Mouse (Mus musculus) limb, embryonic 13.5 days (tissue): Measurements from ENCODE around the gene Mrap2. TPM values are rescaled to one million over a fixed set of nuclear protein-coding genes. Genes with fewer than 3 reads are reported as not detected.
A peak's percentile ranks its signal among the peaks of the same experiment; 100 is the strongest.

ENCODE experiments used
- ATAC-seq: fragments of 200-750 bp; cut with Nextera tagmentation; 2 replicates; pipeline ENCODE4 v1.8.0; 2017; ENCODE audit warnings: low read depth, moderate number of reproducible peaks, moderate TSS enrichment; ENCODE audit not compliant: low FRiP score
- H3K27ac ChIP-seq: fragments of 300-500 bp; sonication (generic); 2 replicates; pipeline ENCODE4 v1.5.1; 2015; ENCODE audit warnings: inconsistent platforms, mild to moderate bottlenecking, moderate library complexity
- H3K27me3 ChIP-seq: fragments of 300-500 bp; sonication (generic); 2 replicates; pipeline ENCODE4 v1.6.1; 2015; ENCODE audit warnings: mild to moderate bottlenecking, inconsistent platforms
- H3K36me3 ChIP-seq: fragments of 300-500 bp; sonication (generic); 2 replicates; pipeline ENCODE4 v1.6.1; 2015; ENCODE audit warnings: inconsistent platforms, mild to moderate bottlenecking, moderate library complexity
- H3K4me1 ChIP-seq: fragments of 300-500 bp; sonication (generic); 2 replicates; pipeline ENCODE4 v1.6.1; 2015; ENCODE audit warnings: inconsistent platforms
- H3K4me2 ChIP-seq: fragments of 300-500 bp; sonication (generic); replicated peaks from 2 replicates; pipeline ENCODE4 v1.6.1; 2015; ENCODE audit warnings: inconsistent platforms, mild to moderate bottlenecking, moderate library complexity
- H3K4me3 ChIP-seq: fragments of 300-500 bp; sonication (generic); 2 replicates; pipeline ENCODE4 v1.5.1; 2015; ENCODE audit warnings: moderate library complexity, mild to moderate bottlenecking, inconsistent platforms
- H3K9ac ChIP-seq: fragments of 300-500 bp; sonication (generic); 2 replicates; pipeline ENCODE4 v1.6.1; 2015; ENCODE audit warnings: mild to moderate bottlenecking, inconsistent platforms
- H3K9me3 ChIP-seq: fragments of 300-500 bp; sonication (generic); 2 replicates; pipeline ENCODE4 v1.6.1; 2016; ENCODE audit warnings: inconsistent platforms
- WGBS: fragments of 180-500 bp; shearing (Covaris S2); methylation state at CpG from one replicate; pipeline ENCODE4 v1.1.7; 2015; 5-methylcytosine and 5-hydroxymethylcytosine counted together
- polyA plus RNA-seq: library from polyadenylated mRNA; unstranded; fragments of >200 nt; fragmentation: Nextera tagmentation; extraction: Ambion mirVana; gene quantifications from 2 replicates; pipeline ENCODE4 v1.2.1, GENCODE M21; 2015

The Mrap2 gene
- polyA plus RNA-seq, 1 experiment from 2014 or later = 0.18 TPM

DNA sequence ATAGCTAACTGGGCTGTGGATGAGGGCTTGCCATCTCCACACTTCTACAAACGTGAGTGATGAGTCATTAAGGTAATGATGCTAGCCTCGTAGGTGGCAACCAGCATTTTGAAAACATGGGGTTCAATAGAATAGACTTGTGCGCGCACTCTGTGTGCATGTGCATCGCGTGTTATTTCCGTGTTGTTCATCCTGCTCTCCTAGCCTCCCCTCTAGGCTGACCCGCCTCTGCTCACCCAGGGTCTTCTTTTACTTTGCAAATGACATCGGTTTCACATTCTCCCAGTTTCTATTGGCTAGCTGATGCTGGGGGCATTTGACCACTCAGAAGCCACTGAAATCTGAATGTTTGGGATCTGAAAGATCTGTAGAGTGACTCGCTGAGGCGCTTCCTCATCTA, 1.6 kb downstream of the Mrap2 start:
- Histone ChIP-seq H3K9ac (no peak overlapping the region), H3K4me2 (peak overlapping the region; percentile 65; the same call in 1 of the 2 replicates), H3K27me3 (peaks cover 47% of the 10 kb centered on the region), H3K9me3 (no peaks in the 10 kb centered on the region), H3K36me3 (no peaks in the 10 kb centered on the region), H3K27ac (no peak overlapping the region), H3K4me1 (peaks cover 13% of the 10 kb centered on the region), H3K4me3 (peak overlapping the region; percentile 40)
- ATAC-seq = no peak
- WGBS = 28% methylated on average over 11 of the region's 11 CpGs

GRCm38 (mm10) chr9:87146400-87146799, 2.3 kb downstream of the Mrap2 start:
- Histone ChIP-seq H3K4me2 (no peak overlapping the region), H3K4me1 (peaks cover 13% of the 10 kb centered on the region), H3K4me3 (no peak overlapping the region), H3K9me3 (no peaks in the 10 kb centered on the region), H3K27ac (no peak overlapping the region), H3K9ac (no peak overlapping the region), H3K27me3 (peaks cover 45% of the 10 kb centered on the region), H3K36me3 (no peaks in the 10 kb centered on the region)
- WGBS = 84% methylated on average over 4 of the region's 4 CpGs
- ATAC-seq = no peak

DNA sequence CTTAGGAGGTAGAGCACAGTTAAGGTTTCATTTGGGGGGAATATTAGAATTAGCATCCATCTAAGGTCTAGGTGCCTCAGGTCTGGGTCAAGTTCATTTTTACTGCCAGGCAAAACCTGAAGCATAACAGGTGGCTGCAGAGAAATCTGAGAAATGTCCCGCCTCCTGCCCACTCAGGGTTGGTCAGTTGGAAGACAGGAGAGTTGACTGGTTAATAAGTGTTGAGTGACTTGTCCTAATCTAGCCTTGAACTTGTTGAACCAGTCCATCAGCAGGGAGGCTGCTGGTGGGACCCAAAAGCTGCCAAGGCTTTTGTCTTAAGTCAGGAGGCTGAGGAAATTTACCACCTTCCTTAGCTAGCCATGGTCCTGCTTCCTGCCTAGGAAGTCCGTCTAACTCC, 3.8 kb downstream of the Mrap2 start:
- Histone ChIP-seq H3K4me3 (no peak overlapping the region), H3K27me3 (peaks cover 45% of the 10 kb centered on the region), H3K9me3 (no peaks in the 10 kb centered on the region), H3K36me3 (no peaks in the 10 kb centered on the region), H3K9ac (no peak overlapping the region), H3K4me1 (peaks cover 13% of the 10 kb centered on the region), H3K4me2 (no peak overlapping the region), H3K27ac (no peak overlapping the region)
- ATAC-seq = no peak
- WGBS = 73% methylated on average over 2 of the region's 2 CpGs

DNA sequence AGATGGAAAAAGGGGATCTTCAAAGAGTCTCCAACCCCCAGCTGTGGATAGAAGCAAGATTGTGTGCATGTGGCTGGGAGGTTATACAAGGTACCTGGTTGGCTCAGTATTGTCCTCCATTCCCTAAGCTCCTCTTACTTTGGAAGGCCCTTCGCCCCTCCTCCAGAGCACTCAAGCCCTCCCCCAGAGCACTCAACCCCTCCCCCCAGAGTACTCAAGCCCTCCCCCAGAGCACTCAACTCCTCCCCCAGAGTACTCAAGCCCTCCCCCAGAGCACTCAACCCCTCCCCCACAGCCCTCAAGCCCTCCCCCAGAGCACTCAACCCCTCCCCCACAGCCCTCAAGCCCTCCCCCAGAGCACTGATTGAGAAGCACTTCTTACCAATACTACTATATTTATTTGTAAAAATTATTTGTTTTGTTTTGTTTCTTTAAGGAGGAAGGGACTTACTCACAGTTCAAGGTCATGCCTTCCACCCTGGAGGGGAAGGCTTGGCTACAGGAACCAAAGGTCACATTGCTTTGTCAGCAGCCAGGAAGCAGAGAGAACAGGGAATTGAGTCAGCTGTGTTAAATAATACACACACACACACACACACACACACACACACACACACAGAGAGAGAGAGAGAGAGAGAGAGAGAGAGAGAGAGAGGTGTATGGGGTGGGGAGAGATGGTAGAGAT, 8.7 kb downstream of the Mrap2 start:
- Histone ChIP-seq H3K4me1 (no peaks in the 10 kb centered on the region), H3K27ac (no peak overlapping the region), H3K9ac (no peak overlapping the region), H3K36me3 (no peaks in the 10 kb centered on the region), H3K4me3 (no peak overlapping the region), H3K4me2 (no peak overlapping the region), H3K9me3 (no peaks in the 10 kb centered on the region), H3K27me3 (peaks cover under 1% of the 10 kb centered on the region)
- no peak for ATAC-seq
- 87% methylated on average over 1 of the region's 1 CpGs for WGBS

DNA sequence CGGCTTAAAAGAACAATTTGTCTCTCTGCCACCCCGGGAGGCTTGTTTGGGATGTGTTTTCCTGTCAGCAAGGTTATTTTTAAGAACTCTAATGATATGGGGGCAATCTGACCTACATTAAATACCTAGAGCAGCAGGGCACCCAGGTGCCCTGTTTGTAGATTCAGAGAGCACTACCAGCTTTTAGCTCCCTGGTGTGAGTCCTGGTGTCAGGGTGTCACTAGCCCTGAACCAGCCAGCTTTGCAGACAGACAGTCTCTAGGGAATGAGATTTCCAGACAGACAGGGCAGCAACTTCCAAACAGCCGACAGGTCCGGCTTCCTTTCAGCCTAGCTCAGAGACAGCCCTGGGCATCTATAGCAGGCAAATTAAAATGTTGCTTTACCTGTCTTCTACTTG, 18.5 kb downstream of the Mrap2 start:
- Histone ChIP-seq H3K4me1 (no peaks in the 10 kb centered on the region; the same call in 1 of the 2 replicates), H3K27me3 (no peaks in the 10 kb centered on the region), H3K9me3 (no peaks in the 10 kb centered on the region), H3K9ac (no peak overlapping the region), H3K4me3 (no peak overlapping the region), H3K27ac (no peak overlapping the region), H3K4me2 (no peak overlapping the region), H3K36me3 (no peaks in the 10 kb centered on the region)
- WGBS = 81% methylated on average over 4 of the region's 4 CpGs
- no peak for ATAC-seq

DNA sequence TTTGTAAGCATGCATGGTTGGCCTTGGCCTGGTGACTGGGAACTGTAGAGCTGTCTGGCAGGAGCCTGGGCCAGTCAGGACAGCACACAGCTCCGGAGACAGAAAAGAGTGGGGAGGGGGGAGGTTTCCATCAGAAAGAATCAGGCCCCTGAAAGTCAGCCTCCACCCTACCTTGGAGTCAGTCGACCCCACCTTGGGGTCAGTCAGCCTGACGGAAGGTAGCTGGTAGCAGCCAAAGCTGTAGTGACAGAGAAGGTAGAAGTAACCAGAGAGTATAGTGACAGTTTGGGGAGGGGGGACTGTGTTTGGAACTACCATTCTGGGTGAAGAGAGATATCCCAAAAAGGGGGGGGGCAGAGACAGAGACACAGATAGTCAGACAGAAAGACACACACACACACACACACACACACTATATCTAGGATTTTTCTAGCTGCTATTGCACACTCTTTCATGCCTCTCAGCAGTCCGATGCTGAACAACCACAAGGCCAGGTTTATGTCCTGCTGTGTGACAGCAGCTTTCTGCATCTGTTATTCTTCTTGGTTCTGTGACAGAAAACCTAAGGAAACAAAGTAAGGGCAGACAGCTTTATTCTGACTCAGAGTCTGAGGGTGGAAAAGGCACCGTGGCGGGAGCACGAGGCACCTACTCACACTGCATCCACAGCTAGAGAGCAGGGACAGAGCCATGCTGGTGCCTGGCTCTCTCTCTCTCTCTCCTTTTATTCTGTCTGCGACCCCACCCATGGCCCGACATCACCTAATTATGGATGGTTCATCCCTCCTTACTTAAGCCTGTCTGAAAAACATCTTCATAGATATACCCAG, 23.1 kb downstream of the Mrap2 start:
- no peaks in the 10 kb centered on the region for H3K27me3 ChIP-seq
- H3K4me1 ChIP-seq = no peaks in the 10 kb centered on the region; the same call in 1 of the 2 replicates
- no peak overlapping the region for H3K9ac ChIP-seq
- no peaks in the 10 kb centered on the region for H3K36me3 ChIP-seq
- no peak overlapping the region for H3K27ac ChIP-seq
- H3K4me2 ChIP-seq = no peak overlapping the region
- no peaks in the 10 kb centered on the region for H3K9me3 ChIP-seq
- no peak for ATAC-seq
- 71% methylated on average over 9 of the region's 9 CpGs for WGBS
- no peak overlapping the region for H3K4me3 ChIP-seq

GRCm38 (mm10) chr9:87168051-87168450, 23.9 kb downstream of the Mrap2 start:
- no peak for ATAC-seq
- H3K27ac ChIP-seq = no peak overlapping the region
- WGBS = 75% methylated on average over 3 of the region's 3 CpGs
- no peaks in the 10 kb centered on the region for H3K9me3 ChIP-seq
- no peaks in the 10 kb centered on the region for H3K36me3 ChIP-seq
- H3K27me3 ChIP-seq = no peaks in the 10 kb centered on the region
- H3K9ac ChIP-seq = no peak overlapping the region
- no peak overlapping the region for H3K4me2 ChIP-seq
- H3K4me3 ChIP-seq = no peak overlapping the region
- H3K4me1 ChIP-seq = no peaks in the 10 kb centered on the region; the same call in 1 of the 2 replicates

DNA sequence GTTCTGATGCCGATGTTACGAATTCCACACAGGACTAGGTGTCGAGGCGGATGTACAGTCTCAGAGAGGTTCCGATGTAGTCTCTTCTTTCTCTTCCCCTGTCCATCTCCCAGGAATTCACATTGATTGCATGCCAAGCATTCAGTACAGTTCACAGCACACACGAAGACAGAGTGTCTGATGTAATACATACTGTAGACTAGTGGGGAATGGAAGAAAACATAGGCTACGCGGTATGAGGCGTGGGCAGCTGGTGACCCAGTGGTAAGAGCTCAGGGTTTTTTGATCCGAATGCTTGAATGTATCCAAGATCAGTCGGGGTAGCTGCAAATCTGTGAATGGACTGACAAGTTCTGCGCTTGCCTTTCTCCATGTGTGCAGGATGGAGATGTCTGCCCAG, 25.0 kb downstream of the Mrap2 start:
- no peaks in the 10 kb centered on the region for H3K9me3 ChIP-seq
- no peaks in the 10 kb centered on the region for H3K36me3 ChIP-seq
- ATAC-seq = no peak
- H3K27ac ChIP-seq = no peak overlapping the region
- H3K4me2 ChIP-seq = no peak overlapping the region
- no peaks in the 10 kb centered on the region for H3K27me3 ChIP-seq
- no peak overlapping the region for H3K4me3 ChIP-seq
- no peaks in the 10 kb centered on the region for H3K4me1 ChIP-seq
- WGBS = 89% methylated on average over 12 of the region's 12 CpGs
- H3K9ac ChIP-seq = no peak overlapping the region

DNA sequence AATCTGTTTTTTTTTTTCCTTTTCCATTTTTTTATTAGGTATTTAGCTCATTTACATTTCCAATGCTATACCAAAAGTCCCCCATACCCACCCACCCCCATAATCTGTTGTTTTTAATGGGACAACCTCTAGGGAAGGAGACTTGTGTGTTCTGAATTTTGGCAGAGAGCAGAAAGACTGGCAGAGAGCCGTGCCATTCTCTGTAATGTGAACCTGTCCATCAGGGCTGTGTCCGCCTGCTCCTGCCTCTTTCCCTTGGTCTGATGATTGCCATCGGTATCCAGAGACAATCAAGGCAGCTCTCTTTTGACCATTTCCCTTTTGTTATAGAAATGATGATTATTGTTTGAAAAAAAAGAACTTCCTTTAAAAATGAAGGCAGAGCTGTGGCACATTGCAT, 26.8 kb downstream of the Mrap2 start:
- Histone ChIP-seq H3K27ac (no peak overlapping the region), H3K4me1 (no peaks in the 10 kb centered on the region), H3K4me3 (no peak overlapping the region), H3K36me3 (no peaks in the 10 kb centered on the region), H3K9ac (no peak overlapping the region), H3K9me3 (no peaks in the 10 kb centered on the region), H3K4me2 (no peak overlapping the region), H3K27me3 (no peaks in the 10 kb centered on the region)
- WGBS = 91% methylated on average over 3 of the region's 3 CpGs
- no peak for ATAC-seq

GRCm38 (mm10) chr9:87171517-87171916, 27.4 kb downstream of the Mrap2 start:
- 71% methylated on average over 3 of the region's 3 CpGs for WGBS
- no peaks in the 10 kb centered on the region for H3K9me3 ChIP-seq

GRCm38 (mm10) chr9:87178534-87178933, 34.4 kb downstream of the Mrap2 start:
- Histone ChIP-seq H3K4me1 (0 out of 2 replicates have a peak, but pooled peaks cover 2% of the 10 kb centered on the region), H3K4me3 (no peak overlapping the region), H3K27me3 (no peaks in the 10 kb centered on the region), H3K4me2 (no peak overlapping the region), H3K27ac (no peak overlapping the region), H3K36me3 (no peaks in the 10 kb centered on the region), H3K9me3 (no peaks in the 10 kb centered on the region), H3K9ac (no peak overlapping the region)
- ATAC-seq = no peak
- 43% methylated on average over 7 of the region's 7 CpGs for WGBS

More at GRCm38 (mm10) chr9:87171517-87171916, 27.4 kb downstream of the Mrap2 start:
- no peak overlapping the region for H3K4me3 ChIP-seq
- H3K9ac ChIP-seq = no peak overlapping the region
- no peak overlapping the region for H3K27ac ChIP-seq
- no peak for ATAC-seq
- no peaks in the 10 kb centered on the region for H3K27me3 ChIP-seq
- no peaks in the 10 kb centered on the region for H3K36me3 ChIP-seq
- H3K4me2 ChIP-seq = no peak overlapping the region
- H3K4me1 ChIP-seq = no peaks in the 10 kb centered on the region

- Histone ChIP-seq H3K9ac (no peak overlapping the region), H3K27ac (no peak overlapping the region), H3K4me2 (no peak overlapping the region), H3K4me1 (0 out of 2 replicates have a peak, but pooled peaks cover 2% of the 10 kb centered on the region), H3K27me3 (no peaks in the 10 kb centered on the region), H3K9me3 (no peaks in the 10 kb centered on the region), H3K4me3 (no peak overlapping the region), H3K36me3 (no peaks in the 10 kb centered on the region)
- WGBS = 87% methylated on average over 10 of the region's 10 CpGs
- ATAC-seq = no peak
Measured at GRCm38 (mm10) chr9:87182231-87182630, 38.1 kb downstream of the Mrap2 start.
